Mouse (Mus musculus) urinary bladder, postnatal 4 days (tissue): ENCODE measurements at regions not wholly inside any gene's neighbourhood (a gene's known extent, or its start where the extent isn't known, plus 50 kb on each side); places are given as distances from the start of the nearest gene placed in this dataset.
A peak's percentile ranks its signal among the peaks of the same experiment; 100 is the strongest.
"Not testable (repeated sequence)": the region's sequence is repeated elsewhere in the genome, so short reads cannot be mapped to it uniquely, and the experiment has no call there.

Experiments used
- DNase-seq, 2 experiments: peaks; one replicate each; pipeline ENCODE4 v3.0.0; 2021 to 2022; ENCODE audit warnings: low spot score in 2 of 2

- DNase-seq = no peak
These were observed 67.2 kb upstream of the Chd2 start for GRCm38 (mm10) chr7:73608804-73609275.

GRCm38 (mm10) chr7:73608070-73608803 is 66.6 kb upstream of the Chd2 start:
- DNase-seq = no peak

- no peak for DNase-seq
These were observed 65.9 kb upstream of the Chd2 start for GRCm38 (mm10) chr7:73607450-73608005.

- peak; percentile 91 to 93 for DNase-seq
These were observed 65.2 kb upstream of the Chd2 start for GRCm38 (mm10) chr7:73606677-73607449.

GRCm38 (mm10) chr7:73604597-73604996 is 63.0 kb upstream of the Chd2 start:
- DNase-seq = no peak

GRCm38 (mm10) chr7:73602815-73603551 is 61.4 kb upstream of the Chd2 start:
- no peak for DNase-seq

- DNase-seq = no peak
These were observed 59.7 kb upstream of the Chd2 start for GRCm38 (mm10) chr7:73601336-73601735.

- DNase-seq = no peak
These were observed 59.1 kb upstream of the Chd2 start for GRCm38 (mm10) chr7:73600776-73601175.

- DNase-seq = not testable (repeated sequence)
These were observed 58.4 kb upstream of the Chd2 start for GRCm38 (mm10) chr7:73600003-73600385.

- no peak for DNase-seq
These were observed 57.8 kb upstream of the Chd2 start for GRCm38 (mm10) chr7:73599354-73600002.

GRCm38 (mm10) chr7:73597968-73598367 is 56.3 kb upstream of the Chd2 start:
- DNase-seq = no peak

- DNase-seq = no peak
These were observed 55.5 kb upstream of the Chd2 start for GRCm38 (mm10) chr7:73596866-73597840.

- no peak for DNase-seq
These were observed 54.8 kb upstream of the Chd2 start for GRCm38 (mm10) chr7:73596415-73596814.

- no peak for DNase-seq
These were observed 54.2 kb upstream of the Chd2 start for GRCm38 (mm10) chr7:73595860-73596259.

- peak; percentile 92 to 94 for DNase-seq
These were observed 53.7 kb upstream of the Chd2 start for GRCm38 (mm10) chr7:73595140-73595825.

GRCm38 (mm10) chr7:73594492-73595139 is 53.0 kb upstream of the Chd2 start:
- DNase-seq = no peak

GRCm38 (mm10) chr7:73593645-73594385 is 52.2 kb upstream of the Chd2 start:
- DNase-seq = no peak

- no peak for DNase-seq
These were observed 51.2 kb upstream of the Chd2 start for GRCm38 (mm10) chr7:73592857-73593256.
